Mouse (Mus musculus) heart, embryonic 10.5 days (tissue): ENCODE measurements around the gene Gm15013. TPM values are rescaled to one million over a fixed set of nuclear protein-coding genes. Genes with fewer than 3 reads are reported as not detected.
"Not testable (repeated sequence)": the region's sequence is repeated elsewhere in the genome, so short reads cannot be mapped to it uniquely, and the experiment has no call there.

Source experiments
- DNase-seq: peaks from one replicate; pipeline ENCODE4 v3.0.0-alpha.2; 2017; ENCODE audit warnings: low spot score
- H3K27ac ChIP-seq: fragments of 300-500 bp; sonication (generic); 2 replicates; pipeline ENCODE4 v1.5.1; 2016; ENCODE audit warnings: mild to moderate bottlenecking
- H3K27me3 ChIP-seq: fragments of 300-500 bp; sonication (generic); 2 replicates; pipeline ENCODE4 v1.6.1; 2016; ENCODE audit warnings: mild to moderate bottlenecking; ENCODE audit not compliant: poor library complexity, insufficient read depth, severe bottlenecking
- H3K36me3 ChIP-seq: fragments of 300-500 bp; sonication (generic); 2 replicates; pipeline ENCODE4 v1.6.1; 2016; ENCODE audit warnings: mild to moderate bottlenecking, moderate library complexity
- H3K4me1 ChIP-seq: fragments of 300-500 bp; sonication (generic); 2 replicates; pipeline ENCODE4 v1.6.1; 2016; ENCODE audit warnings: mild to moderate bottlenecking
- H3K4me3 ChIP-seq: fragments of 300-500 bp; sonication (generic); 2 replicates; pipeline ENCODE4 v1.5.1; 2016; ENCODE audit warnings: mild to moderate bottlenecking, moderate library complexity
- H3K9me3 ChIP-seq: fragments of 300-500 bp; sonication (generic); 2 replicates; pipeline ENCODE4 v1.6.1; 2016; ENCODE audit warnings: mild to moderate bottlenecking, moderate library complexity
- WGBS: fragments of 180-500 bp; shearing (Covaris S2); methylation state at CpG from one replicate; pipeline ENCODE4 v1.1.7; 2016; 5-methylcytosine and 5-hydroxymethylcytosine counted together
- polyA plus RNA-seq: library from polyadenylated mRNA; unstranded; fragments of >200 nt; fragmentation: Nextera tagmentation; extraction: Ambion mirVana; gene quantifications from 2 replicates; pipeline ENCODE4 v1.2.1, GENCODE M21; 2016

The Gm15013 gene
- 0.45 TPM in 1 of 2 replicates, not detected in the other for polyA plus RNA-seq

DNA sequence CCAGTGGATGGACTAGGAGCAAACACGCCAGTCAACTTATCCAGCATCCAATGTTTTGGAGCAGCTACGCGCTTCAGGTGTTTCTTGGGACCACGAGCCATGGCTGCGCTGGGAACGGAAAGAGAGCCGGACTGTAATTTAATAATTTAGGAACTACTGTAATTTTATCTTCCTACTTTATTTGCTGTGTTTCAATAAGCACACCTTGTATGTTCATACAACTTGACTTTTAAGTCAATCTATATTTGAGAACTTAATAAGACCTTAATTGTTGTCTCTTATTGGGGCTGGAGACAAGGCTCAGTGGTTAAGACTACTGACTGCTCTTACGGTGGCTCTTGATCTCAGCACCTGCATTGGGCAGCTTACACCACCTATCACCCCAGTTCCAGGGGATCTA lies at the start of gene Gm15013:
Gene Gm15013 (minus strand): TSS at position 101 of the 400 bp plus-strand sequence.
- no peak for DNase-seq
- 94% methylated on average over 8 of the region's 8 CpGs for WGBS
- Histone ChIP-seq H3K27ac (no peak within 1 kb of the TSS), H3K4me1 (no peaks in the 10 kb centered on the region), H3K9me3 (no peaks in the 10 kb centered on the region), H3K27me3 (no peaks in the 10 kb centered on the region), H3K36me3 (no peaks in the 10 kb centered on the region), H3K4me3 (no peak within 1 kb of the TSS)

DNA sequence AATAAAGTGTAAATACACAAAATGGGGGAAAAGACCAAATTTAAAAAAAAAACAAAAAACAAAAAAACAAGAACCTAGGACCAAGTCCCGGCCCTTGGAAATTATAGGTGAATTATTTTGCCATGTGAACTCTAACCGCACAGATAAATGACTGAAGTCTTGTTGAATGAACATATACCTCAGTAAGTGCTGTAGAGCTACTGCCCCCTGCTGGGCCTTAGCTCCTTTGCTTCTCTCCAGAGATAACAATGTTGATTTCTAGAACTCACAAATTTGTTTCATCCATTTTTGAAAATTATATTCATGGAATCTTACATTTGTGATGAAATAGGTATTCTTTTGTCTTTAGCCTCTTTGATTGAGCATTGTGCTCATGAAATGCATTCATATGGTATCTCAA lies 48.3 kb upstream of the Gm15013 start:
- no peaks in the 10 kb centered on the region for H3K36me3 ChIP-seq
- H3K9me3 ChIP-seq: no peaks in the 10 kb centered on the region
- no peak for DNase-seq
- H3K4me1 ChIP-seq: no peaks in the 10 kb centered on the region
- H3K27ac ChIP-seq: no peak overlapping the region
- no peak overlapping the region for H3K4me3 ChIP-seq
- WGBS: 89% methylated on average over 2 of the region's 2 CpGs
- no peaks in the 10 kb centered on the region for H3K27me3 ChIP-seq

DNA sequence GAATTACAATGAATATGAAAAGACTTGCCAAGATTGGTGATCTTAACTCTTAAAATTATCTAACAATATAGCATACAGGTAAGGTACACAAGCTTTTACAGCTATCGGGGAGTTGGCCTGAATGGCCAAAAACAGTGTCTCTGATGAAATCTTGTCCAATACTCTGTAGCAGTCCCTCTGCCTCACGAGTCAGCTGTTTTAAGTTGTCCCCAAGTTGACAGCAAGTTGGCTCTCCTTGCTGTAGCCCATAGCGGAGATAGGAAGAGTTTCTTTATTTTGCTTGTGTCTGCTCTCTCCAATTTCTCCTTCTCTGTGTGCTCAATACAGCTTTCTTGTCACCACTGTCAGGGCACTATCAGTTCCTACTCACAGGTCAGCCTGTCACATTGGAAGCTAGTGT lies 44.4 kb upstream of the Gm15013 start:
- not testable (repeated sequence) for DNase-seq, H3K9me3 ChIP-seq, H3K27me3 ChIP-seq, H3K27ac ChIP-seq, H3K36me3 ChIP-seq, H3K4me1 ChIP-seq, H3K4me3 ChIP-seq
- 75% methylated on average over 3 of the region's 3 CpGs for WGBS

DNA sequence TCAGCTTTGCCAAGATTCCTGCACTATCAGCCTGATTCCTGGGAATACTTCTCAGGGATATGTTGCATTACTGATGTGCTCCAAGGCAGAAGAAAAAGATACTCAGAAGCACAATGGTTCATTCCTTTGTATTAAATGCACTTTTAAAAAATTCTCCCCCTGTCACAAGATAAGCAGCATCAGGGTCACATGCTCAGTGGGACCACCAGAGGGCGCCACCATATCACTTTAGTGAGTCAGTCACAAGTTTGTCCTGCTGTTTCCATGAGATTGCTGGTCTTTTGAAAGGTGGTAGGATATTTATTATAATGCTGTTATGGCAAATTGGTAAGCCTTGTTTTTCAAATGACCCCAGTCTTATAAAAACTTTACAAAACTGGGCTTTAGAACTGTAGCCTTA lies 37.6 kb upstream of the Gm15013 start:
- WGBS: 0% methylated on average over 1 of the region's 1 CpGs
- no peak overlapping the region for H3K27ac ChIP-seq
- DNase-seq: no peak

DNA sequence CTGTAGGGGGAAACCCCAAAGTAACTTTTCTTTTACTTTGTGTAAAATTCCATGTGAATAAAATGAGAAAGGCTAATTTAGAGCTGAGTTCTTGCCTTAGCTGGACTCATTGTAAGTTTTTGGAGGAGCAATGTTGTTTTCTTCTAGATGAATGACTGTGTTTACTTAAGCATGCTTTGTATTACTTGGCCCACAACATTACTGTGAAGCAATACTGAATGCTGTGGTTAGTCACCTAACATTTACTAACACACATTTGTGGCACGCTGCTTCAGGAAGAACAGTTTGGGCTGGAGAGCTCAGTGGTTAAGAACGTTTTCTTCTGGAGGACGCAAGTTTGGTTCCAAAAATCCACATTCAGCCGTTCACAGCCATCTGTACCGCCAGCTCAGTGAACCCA lies 22.8 kb upstream of the Gm15013 start:
- H3K4me3 ChIP-seq: no peak overlapping the region
- H3K36me3 ChIP-seq: no peaks in the 10 kb centered on the region; the same call in 1 of the 2 replicates
- H3K9me3 ChIP-seq: no peaks in the 10 kb centered on the region
- H3K27ac ChIP-seq: no peak overlapping the region
- DNase-seq: no peak
- H3K4me1 ChIP-seq: no peaks in the 10 kb centered on the region
- no peaks in the 10 kb centered on the region for H3K27me3 ChIP-seq
- WGBS: 88% methylated on average over 5 of the region's 5 CpGs

More for the DNA sequence above, 37.6 kb upstream of the Gm15013 start:
- Histone ChIP-seq H3K36me3 (peaks cover 7% of the 10 kb centered on the region; the same call in 1 of the 2 replicates), H3K4me1 (no peaks in the 10 kb centered on the region), H3K4me3 (no peak overlapping the region), H3K27me3 (no peaks in the 10 kb centered on the region), H3K9me3 (no peaks in the 10 kb centered on the region)

DNA sequence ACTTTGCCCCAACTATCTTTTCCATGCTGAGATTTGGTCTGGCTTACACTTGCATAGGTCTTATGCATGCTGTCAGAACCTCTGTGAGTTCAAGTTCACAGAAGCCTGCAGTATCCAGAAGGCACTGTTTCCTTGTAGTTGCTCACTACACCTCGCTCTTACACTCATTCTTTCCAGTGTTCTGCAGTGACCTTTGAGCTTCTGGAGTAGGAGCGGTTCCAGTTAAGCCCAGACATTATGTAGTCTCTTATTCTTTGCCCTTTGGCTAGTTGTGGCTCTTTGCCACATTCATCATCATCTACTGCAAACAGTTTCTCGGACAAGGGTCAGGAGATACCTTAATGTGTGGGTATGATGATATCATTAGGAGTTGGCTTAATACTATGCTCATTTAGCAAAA lies 16.3 kb upstream of the Gm15013 start:
- H3K36me3 ChIP-seq: peaks cover 3% of the 10 kb centered on the region; the same call in 1 of the 2 replicates
- no peaks in the 10 kb centered on the region for H3K4me1 ChIP-seq
- H3K27me3 ChIP-seq: no peaks in the 10 kb centered on the region
- DNase-seq: no peak
- H3K27ac ChIP-seq: no peak overlapping the region
- no peak overlapping the region for H3K4me3 ChIP-seq
- H3K9me3 ChIP-seq: no peaks in the 10 kb centered on the region
- 83% methylated on average over 3 of the region's 3 CpGs for WGBS

DNA sequence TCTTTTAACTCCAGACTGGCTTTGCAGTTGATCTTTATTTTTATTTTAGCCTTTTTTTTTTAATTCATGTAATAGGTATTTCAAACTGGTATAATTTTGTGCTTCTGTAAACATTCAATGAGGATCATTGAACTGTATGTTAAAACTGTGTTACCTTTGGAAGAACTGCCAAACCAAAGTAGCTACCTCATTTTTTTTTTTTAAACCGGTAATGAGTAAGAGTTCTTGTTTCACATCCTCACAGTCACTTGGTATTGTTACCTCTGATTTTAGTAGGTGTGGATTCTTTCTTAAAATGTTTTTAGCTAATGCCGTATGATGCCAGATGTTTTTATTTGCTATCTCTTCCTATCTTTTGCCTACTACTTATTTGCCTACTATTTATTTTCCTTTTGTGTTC lies 8.1 kb upstream of the Gm15013 start:
- Histone ChIP-seq H3K36me3 (peaks cover 1% of the 10 kb centered on the region; the same call in 1 of the 2 replicates), H3K27me3 (no peaks in the 10 kb centered on the region), H3K4me1 (no peaks in the 10 kb centered on the region), H3K27ac (no peak overlapping the region), H3K4me3 (no peak overlapping the region), H3K9me3 (no peaks in the 10 kb centered on the region)
- 87% methylated on average over 2 of the region's 2 CpGs for WGBS
- no peak for DNase-seq

DNA sequence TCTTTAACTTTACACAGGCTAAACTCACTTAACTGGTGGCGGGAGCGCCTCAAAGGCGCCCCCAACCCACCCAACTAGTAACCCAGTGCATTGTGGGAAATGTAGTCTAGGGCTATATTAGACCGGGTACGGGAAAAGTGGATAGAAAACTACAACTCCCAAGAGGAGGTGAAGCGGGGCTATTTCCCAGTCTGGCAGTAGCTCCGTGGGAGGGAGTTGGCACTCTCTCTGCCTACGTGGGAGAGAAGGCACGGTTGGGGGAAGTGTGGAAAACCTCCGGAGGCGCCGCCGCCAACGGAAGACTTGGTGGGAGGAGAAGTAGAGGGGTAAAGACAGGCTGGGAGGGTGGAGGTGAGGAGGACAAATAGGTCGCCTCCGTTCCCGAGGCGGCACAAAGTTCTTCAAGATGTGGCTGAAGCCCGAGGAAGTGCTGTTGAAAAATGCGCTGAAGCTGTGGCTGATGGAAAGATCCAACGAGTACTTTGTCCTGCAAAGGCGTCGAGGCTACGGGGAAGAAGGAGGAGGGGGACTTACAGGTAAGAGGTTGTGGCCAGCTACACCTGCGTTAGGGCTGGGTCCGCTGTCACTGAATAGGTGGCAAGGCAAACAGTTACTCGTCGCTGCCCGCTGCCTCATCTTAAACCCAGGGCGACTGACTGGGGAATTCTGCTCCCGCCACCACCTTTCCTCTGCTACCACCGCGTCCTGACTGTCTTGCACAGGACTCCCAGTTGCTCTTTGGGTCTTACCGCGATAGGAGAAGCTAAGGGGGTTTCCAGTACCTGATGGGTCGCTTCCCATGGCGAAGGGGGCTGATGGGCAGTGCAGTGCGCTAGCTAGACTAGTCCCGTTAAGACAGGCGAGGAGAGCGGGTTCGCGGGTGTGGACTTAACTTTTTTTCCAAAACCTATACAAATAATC lies 29.2 kb downstream of the Gm15013 start, which contains the start of gene Tbc1d8b:
Gene Tbc1d8b (plus strand): TSS at position 222 of the 921 bp plus-strand sequence.
- Histone ChIP-seq H3K27me3 (0 out of 2 replicates have a peak, but pooled peaks cover 5% of the 10 kb centered on the region), H3K4me3 (peak within 1 kb of the TSS; percentile 64), H3K27ac (peak within 1 kb of the TSS; percentile 84), H3K36me3 (no peaks in the 10 kb centered on the region), H3K4me1 (no peaks in the 10 kb centered on the region), H3K9me3 (no peaks in the 10 kb centered on the region)
- WGBS: 11% methylated on average over 43 of the region's 43 CpGs
- peak; percentile 89 for DNase-seq

DNA sequence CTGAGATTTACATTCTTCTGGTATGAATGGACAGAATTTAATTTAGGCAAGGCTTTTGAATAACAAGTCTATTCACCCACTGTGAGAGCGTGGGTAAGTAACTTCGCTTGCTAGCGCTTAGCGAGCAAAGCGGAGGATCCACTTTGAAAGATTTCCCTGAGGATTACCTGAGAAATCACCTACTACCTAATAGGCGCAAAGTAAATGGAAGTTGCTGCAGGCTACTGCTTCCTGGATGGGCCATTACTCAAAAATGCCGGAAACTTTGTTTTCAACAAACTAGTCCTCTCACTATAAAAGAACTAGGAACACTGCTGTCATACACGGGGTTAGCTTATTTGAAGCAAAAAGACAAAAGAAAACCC lies 29.9 kb downstream of the Gm15013 start:
- WGBS: 22% methylated on average over 8 of the region's 8 CpGs
- peak overlapping the region; percentile 64 for H3K4me3 ChIP-seq
- peak overlapping the region; percentile 84 for H3K27ac ChIP-seq
- 0 out of 2 replicates have a peak, but pooled peaks cover 5% of the 10 kb centered on the region for H3K27me3 ChIP-seq
- no peaks in the 10 kb centered on the region for H3K9me3 ChIP-seq
- no peaks in the 10 kb centered on the region for H3K4me1 ChIP-seq
- no peak for DNase-seq
- H3K36me3 ChIP-seq: no peaks in the 10 kb centered on the region

DNA sequence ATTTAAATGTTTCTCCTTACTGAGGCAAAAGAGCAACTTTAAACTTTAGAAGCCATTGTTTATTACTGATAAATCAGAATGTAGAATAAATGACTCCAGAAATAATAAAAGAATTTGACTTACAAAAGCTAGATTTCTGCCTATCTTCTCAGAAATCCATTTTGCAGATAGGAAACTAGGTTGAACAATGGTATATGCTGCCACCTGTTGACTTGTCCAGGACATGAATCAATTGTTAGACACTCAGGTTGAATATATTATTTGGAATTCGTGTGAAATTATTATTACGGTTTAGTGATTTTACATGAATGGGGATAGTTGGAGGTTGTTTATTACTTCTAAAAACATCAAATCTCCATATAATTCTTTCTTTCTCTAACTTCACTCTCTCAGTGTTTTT lies 48.5 kb downstream of the Gm15013 start:
- Histone ChIP-seq H3K27me3 (no peaks in the 10 kb centered on the region), H3K4me1 (no peaks in the 10 kb centered on the region), H3K27ac (no peak overlapping the region), H3K4me3 (no peak overlapping the region), H3K36me3 (no peaks in the 10 kb centered on the region), H3K9me3 (no peaks in the 10 kb centered on the region)
- 84% methylated on average over 2 of the region's 2 CpGs for WGBS
- no peak for DNase-seq

Other genes with a start within 250 kb of the Gm15013 start
- 1.6 and 1.7 TPM in 2 replicates for gene D330045A20Rik, start 234.1 kb downstream of the Gm15013 start, polyA plus RNA-seq
- 23.3 and 23.4 TPM in 2 replicates for gene Rnf128, start 151.2 kb downstream of the Gm15013 start, polyA plus RNA-seq
- gene Tbc1d8b, start 29.5 kb downstream of the Gm15013 start, polyA plus RNA-seq: 1.2 and 2.3 TPM in 2 replicates
- not detected in 2 replicates for gene Ripply1, start 67.9 kb upstream of the Gm15013 start, polyA plus RNA-seq
- 0.30 TPM in 1 of 2 replicates, not detected in the other for gene Cldn2, start 86.3 kb upstream of the Gm15013 start, polyA plus RNA-seq
- 10.1 and 12.6 TPM in 2 replicates for gene Morc4, start 157.2 kb upstream of the Gm15013 start, polyA plus RNA-seq